Mouse (Mus musculus) liver, adult (tissue): ENCODE results near the gene Ttc16.

Source experiments
- GATA4 ChIP-seq: IDR thresholded peaks from 2 replicates; pipeline ENCODE4 v1.6.1; 2014; ENCODE audit warnings: mild to moderate bottlenecking, low read length; ENCODE audit not compliant: insufficient replicate concordance

The Ttc16 gene

GRCm38 (mm10) chr2:32775359-32776074, at the start of gene Ttc16, which contains the start of gene Ptrh1:
TSS of gene Ttc16 (minus strand) at chr2:32775633.
TSS of gene Ptrh1 (plus strand) at chr2:32775786.
- no peak for TF ChIP-seq GATA4

- TF ChIP-seq GATA4 = no peak
Measured at GRCm38 (mm10) chr2:32824778-32825177, 49.3 kb upstream of the Ttc16 start.

DNA sequence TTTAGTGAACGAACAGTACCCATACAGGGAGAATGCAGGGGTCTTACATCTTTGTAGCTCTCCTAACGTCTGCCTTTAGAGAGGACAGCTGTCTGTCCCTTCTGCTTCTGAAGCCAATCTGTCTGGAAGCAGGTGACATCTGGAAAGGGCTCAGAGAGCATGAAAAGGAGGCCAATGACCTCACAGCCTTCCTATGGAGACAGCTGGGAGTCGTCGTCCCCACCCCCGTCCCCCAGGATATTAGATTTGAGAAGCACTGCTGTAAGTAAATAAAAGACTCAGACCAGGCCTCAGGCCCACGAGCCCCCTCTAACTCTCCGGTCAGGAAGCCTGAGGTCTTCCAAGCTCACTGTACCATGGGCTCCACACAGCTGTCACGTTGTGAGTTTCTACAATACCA, 48.7 kb upstream of the Ttc16 start:
- no peak for TF ChIP-seq GATA4

- no peak for TF ChIP-seq GATA4
Measured at GRCm38 (mm10) chr2:32823579-32824154, 48.2 kb upstream of the Ttc16 start.

DNA sequence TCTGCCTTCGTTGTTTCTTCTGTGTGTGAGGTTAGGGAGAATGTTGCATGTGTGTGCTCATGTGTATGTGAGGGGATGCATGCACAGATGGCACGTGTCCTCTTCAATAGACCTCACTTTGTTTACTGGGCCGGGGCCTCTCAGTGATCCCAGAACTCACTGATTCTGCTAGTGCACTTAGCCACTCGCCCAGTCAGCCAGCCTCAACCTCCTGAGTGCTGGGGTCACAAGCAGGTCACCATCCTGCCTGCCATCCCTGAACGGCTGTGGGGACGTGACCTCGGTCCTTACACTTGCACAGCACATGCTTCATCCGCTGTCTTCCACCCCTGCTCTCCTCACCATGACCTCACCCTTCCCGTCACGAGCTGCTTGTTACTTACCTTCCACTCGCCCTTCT, 47.7 kb upstream of the Ttc16 start:
- no peak for TF ChIP-seq GATA4

- TF ChIP-seq GATA4 = no peak
Measured at GRCm38 (mm10) chr2:32822643-32823042, 47.2 kb upstream of the Ttc16 start.

DNA sequence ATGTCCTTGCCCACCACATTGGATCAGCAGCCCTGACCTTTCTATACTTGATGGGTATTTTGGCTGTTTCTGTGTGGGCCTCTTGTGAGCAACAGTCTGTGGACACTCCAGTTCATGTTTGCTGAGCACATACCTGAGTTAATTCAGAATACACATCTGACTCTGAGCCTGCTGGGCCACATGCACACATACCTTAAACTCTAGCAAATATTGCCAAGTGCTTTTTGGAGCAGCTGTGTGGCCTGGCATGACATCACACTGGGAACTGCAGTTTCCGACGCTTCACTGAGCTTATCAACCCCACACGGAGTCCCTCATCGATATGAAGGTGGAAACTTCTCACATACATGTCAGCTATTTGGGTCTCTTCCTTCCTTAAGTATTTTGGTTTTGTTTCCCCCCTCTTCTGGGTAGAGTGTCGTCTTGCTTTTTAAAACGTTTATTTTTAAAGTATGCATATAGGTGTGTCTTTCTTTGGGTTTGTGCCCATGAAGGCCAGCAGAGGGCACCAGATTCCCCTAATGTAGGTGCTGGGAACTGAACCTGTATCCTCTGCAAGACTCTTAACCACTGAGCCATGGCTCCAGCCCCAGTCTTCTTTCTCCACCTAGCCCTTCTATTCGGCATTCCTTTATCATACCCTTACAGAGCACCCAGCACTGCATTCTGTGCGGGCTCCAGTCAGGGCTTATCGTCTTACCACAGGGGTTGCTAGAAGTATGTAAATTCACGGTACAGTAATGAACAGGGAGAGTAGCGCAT, 45.8 kb upstream of the Ttc16 start:
- TF ChIP-seq GATA4 = no peak

DNA sequence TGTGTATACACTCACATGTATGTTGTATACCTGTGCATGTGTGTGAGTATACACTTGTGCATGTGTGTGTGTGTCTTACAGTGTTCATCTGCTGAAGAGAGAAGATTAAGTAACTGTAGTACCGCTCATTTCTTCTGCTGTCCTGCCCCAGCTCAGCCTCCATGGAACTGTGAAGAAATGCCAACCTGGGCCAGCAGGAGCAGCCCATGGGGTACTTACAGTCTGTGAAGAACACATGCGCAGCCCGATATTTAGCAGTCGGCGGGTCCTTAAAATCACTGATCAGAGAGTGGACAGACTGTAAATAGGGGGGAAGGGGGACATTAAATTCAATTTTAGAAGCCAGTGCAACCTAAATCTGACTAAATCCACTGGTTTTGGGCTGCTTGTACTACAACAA, 42.8 kb upstream of the Ttc16 start:
- TF ChIP-seq GATA4 = no peak

DNA sequence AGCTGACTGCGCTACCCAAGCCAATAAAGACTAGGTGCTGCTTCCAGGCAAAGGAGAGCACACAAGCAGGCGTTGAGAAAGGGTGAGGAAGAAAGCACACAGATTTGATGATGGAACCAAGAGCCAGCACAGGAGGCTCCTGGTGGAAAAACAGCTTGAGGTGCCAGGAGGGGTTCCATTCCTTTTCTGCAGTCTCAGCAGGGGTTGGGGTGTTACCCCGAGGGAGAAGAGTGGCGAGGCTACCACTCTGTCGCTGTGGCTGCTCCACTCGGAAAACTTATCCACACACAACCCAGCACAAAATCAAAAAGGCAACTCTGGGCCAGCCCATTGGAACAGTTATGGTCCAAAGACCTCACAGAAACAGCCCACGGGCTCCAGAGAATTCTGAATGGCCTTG, 42.2 kb upstream of the Ttc16 start:
- TF ChIP-seq GATA4 = no peak

- TF ChIP-seq GATA4 = no peak
Measured at GRCm38 (mm10) chr2:32816946-32817581, 41.6 kb upstream of the Ttc16 start.

GRCm38 (mm10) chr2:32816497-32816896, 41.1 kb upstream of the Ttc16 start:
- no peak for TF ChIP-seq GATA4

GRCm38 (mm10) chr2:32811959-32812358, 36.5 kb upstream of the Ttc16 start:
- no peak for TF ChIP-seq GATA4

GRCm38 (mm10) chr2:32808816-32809566, 33.6 kb upstream of the Ttc16 start:
- no peak for TF ChIP-seq GATA4

DNA sequence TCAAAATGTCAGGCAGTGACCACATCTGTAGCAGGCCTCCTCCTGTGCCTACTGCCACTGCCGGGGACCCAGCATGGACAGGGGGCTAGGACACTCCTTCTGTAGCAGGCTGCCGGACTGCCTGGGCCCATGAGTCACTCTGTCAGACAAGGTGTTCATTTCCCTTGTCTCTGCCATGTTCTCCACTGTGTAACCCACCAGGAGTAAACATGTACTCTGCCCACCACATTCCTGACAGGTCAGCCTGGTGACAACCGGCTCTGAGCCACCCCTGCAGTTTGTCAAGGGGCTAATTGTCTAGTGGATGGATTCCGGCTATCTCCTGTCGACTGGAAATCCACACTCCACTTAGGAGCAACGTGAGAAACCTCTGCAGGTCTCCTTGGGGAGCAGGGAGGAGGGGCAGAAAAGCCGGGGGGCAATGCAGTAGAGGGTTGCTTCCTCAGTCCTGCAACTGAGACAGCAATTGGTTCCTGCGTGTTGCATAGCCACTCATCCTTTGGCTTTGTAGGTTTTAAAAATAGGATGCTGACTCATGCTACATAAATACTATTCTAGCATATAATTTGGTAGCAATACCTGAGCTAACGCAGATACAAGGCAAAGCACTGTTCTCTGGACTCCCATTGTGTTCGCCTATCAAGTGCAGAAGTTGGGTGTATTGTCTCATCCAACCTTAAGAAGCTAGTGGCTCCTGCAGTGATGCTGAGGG, 23.0 kb upstream of the Ttc16 start:
- TF ChIP-seq GATA4 = no peak

DNA sequence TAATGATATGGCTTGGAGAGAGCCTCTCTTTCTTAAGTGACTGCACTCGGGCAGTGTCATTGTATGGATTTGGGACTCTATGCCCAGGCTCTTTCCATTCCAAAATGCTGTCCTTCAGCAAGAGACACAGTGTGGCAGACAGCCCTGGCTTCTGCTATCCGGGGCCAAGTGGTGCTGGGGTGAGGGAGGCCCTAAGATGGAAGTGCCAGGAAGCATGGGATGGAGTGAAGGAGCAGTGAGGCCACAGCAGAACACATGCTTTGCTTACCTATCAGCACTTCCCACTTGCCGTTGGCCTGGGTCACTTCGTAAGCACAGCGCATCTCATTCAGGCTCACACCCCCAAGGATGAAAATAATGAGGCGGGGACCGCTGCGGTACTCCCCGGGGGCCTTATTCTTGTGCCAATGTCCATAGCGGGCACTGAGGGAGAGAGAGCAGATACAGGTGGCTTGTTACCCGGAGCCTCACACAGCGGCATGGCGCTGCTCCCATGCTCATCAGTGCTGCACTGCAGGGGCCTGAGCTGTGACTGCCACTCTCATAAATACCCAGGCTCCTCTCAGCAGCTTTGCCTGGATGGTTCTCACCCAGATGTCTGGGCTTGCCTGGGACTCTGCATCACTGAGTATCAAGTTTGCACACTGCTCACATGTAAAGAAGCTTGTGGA, 20.4 kb upstream of the Ttc16 start:
- no peak for TF ChIP-seq GATA4
